Mouse (Mus musculus) cerebellum, postnatal 4 days (tissue): Measurements from ENCODE around the gene Lrmda.
"Not testable (repeated sequence)": the region's sequence is repeated elsewhere in the genome, so short reads cannot be mapped to it uniquely, and the experiment has no call there.

Experiments
- DNase-seq, 2 experiments: peaks; one replicate each; pipeline ENCODE4 v3.0.0; 2022; ENCODE audit warnings: low spot score in 2 of 2, mixed read lengths in 1 of 2

The Lrmda gene

DNA sequence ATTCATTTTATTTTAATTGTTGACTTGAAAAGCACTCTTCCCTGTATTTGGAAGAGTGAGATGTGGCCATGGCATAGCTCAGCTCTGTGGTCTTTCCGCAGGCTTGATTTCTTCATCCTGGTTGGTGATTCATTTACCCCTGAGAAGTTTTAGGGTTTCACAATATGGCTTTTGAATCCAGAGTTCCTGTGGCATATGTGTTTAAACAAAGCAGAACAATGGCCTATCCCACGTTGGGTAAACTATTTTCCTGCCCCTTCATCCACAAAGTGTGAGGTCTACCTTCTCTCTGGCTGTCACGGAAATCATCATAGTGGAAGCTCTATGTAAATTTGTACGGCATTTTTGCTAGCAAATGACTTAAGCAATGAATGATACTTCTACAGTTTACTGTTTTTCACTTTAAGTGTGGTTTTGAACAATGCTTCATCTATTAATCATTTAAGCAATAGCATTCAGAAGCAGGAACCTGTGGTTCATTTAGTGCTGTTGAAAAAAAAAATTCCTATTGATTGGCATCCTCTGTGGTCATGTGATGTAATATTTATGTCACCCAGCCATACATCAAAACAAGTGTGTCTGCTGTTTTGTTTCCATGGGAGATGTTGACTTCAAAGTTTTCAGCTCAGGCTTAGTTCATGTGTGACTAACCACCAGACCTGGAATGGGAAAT, 567.9 kb downstream of the Lrmda start:
- DNase-seq = no peak

DNA sequence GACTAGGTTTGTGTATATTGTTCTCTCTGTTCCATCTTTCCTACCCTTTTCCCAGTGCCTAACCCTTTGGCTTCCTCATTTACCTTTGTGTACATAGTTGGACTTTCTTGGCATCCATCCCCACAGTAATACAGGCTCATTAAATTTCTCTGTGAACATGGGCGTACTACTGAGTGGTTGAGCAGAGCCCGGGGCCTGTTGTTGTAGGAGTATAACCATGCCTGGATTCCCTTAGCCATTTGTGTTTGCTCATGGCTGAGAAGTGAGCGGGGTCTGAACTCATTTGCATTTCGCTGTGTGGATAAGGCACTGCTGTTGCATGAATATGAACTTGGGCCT, 568.4 kb downstream of the Lrmda start:
- DNase-seq = no peak

DNA sequence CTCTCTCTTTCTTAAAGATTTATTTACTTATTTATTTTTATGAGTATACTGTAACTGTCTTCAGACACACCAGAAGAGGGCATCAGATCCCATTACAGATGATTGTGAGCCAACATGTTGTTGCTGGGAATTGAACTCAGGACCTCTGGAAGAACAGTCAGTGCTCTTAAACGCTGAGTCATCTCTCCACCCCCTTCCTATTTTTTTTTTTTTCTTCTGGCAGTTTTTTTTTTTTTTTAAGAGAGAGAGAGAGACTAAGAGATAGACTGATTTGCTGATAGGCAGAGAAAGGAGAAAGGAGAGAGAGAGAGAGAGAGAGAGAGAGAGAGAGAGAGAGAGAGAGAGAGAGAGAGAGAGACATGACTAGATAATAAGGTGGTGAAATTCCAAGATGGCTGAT, 568.9 kb downstream of the Lrmda start:
- not testable (repeated sequence) for DNase-seq

DNA sequence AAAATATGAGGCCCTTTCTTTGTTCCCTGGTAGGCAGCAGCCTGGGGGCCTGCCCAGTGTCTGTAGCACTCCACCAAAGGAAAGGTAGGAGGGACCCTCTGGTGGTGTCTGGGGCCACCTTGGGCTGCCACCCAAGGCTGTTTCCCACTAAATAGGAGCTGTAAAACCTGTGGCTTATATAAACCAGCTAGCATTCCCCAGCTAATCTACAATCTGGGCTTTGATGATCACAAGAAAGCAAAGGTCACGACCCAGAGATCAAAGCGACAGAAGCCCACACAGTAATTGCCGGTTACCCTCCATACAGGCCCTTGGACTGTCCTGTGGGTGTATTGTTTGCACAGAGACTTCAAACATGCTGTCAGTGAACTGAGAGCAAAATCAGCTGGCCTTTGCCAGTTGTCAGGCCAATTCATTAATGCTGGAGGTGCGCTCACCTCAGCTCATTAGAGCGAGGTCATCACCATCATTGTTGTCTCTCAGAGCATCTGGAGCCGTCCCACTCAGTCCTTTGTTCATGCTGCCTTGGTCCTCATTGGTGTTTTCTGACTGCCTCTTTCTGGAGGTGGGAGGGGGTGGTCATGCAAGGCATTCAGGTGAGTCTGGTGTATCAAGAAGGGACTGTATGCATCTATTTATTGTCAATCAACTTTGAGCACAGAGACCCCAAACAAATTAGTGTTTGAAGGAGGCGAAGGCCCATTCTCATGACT, 570.1 kb downstream of the Lrmda start:
- DNase-seq = no peak

DNA sequence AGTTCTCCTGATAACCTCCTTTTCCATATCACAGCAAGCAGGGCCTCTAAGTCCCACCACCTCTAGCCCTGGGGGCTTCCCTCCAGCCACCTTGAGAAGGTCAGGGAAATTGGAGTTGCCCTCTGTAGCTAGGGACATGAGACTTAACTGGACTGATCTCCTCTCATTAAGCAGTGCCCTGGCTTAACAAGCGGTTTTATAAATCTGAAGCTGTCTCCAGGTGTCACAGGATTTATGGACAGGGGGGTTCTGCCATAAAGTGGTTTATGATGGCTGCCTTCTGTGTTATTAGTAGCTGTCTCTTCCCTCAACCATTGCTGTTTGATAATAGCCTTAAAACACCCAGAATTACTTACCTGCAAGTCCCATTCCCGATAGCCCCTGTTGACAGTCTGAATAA, 571.7 kb downstream of the Lrmda start:
- DNase-seq = no peak

DNA sequence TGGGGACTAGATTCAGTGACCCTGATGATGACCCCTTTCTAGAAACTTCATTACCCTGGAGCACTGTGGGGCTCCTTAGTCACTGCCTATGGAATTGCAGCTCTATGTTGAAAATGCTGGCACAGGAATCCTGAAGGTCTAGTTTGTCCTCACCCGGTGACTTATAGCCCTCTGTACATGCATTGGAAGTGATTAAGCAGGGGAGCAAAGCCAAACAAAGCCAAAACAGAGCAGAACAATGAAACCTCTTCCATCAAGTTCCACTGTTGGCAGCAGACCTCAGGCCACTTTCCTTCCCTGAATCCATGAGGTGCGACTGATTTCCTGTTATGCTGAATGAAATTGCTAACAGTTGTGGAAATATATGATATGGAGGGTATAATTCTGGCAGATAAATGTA, 578.0 kb downstream of the Lrmda start:
- no peak for DNase-seq

DNA sequence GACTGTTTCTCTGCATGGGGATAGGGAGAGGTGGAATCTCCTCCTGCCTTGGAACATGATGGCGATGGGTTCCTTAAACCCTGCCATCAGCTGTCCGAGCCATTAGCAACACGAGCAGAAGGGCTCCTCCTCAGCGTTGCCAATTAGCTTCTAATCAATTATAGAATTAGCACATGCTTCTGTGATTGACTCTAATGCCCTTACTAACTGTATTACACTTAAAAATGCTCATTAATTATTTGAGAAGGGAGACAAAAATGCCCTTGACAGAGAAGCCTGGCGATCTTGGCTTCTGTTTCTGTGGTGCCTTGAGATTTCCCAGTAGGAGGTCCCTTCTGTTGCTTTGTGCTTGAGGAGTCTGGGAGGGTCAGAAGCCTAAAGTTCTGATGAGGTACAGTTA, 579.1 kb downstream of the Lrmda start:
- no peak for DNase-seq

DNA sequence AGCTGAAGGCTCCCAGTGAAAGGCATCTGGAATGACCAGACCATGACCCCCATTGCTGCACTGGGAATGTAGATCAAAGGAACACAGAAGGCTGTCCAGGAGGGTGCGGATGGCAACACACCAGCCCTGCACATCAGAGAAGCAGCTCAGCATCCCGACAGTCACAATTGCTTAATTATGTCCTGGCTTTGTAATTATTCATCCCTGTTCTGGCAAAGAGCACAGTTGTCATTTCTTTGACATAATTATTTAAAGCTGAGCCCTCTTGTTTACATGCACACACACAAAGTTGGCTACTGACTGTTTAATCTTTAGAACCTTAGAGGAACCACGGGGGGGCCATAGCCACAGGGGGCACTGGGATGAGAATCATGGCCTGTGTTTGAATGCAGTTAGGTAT, 580.7 kb downstream of the Lrmda start:
- no peak for DNase-seq

DNA sequence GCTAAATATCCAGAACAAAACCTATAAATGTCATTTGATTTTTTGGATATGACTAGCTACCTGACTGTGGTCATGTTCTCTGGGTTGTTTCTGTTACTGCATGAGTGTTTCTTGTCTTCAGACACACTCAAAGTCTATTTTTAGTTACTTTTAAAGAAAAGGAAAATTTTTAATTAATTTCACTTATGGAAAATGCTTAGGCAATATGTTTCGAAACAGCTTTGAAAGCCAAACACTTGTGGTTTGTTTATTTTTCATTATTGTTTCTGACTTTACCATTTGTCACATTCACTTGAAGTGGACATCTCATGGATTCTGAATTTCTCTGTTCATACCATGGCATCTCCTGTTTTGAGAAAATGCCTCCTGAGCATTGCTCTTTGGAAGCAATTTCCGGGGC, 582.8 kb downstream of the Lrmda start:
- DNase-seq = no peak

DNA sequence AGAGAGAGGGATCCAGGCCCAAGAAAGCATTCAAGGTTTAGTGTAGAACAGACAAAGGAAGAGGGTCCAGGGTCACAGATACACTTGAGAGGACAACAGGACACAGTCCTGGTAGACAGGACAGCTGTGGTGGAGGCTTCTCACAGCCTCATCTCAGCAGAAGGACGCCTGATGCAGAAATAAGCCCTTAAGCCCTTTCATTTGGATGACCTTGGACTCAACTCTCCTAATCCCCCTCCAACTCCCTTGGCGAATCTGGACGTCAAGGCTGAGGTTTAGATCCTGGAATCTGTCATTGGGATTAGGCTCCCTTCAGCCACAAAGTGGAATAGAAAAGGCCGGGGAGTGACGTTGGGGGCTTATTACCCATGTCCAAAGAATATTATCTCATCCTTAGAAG, 589.1 kb downstream of the Lrmda start:
- DNase-seq = no peak

DNA sequence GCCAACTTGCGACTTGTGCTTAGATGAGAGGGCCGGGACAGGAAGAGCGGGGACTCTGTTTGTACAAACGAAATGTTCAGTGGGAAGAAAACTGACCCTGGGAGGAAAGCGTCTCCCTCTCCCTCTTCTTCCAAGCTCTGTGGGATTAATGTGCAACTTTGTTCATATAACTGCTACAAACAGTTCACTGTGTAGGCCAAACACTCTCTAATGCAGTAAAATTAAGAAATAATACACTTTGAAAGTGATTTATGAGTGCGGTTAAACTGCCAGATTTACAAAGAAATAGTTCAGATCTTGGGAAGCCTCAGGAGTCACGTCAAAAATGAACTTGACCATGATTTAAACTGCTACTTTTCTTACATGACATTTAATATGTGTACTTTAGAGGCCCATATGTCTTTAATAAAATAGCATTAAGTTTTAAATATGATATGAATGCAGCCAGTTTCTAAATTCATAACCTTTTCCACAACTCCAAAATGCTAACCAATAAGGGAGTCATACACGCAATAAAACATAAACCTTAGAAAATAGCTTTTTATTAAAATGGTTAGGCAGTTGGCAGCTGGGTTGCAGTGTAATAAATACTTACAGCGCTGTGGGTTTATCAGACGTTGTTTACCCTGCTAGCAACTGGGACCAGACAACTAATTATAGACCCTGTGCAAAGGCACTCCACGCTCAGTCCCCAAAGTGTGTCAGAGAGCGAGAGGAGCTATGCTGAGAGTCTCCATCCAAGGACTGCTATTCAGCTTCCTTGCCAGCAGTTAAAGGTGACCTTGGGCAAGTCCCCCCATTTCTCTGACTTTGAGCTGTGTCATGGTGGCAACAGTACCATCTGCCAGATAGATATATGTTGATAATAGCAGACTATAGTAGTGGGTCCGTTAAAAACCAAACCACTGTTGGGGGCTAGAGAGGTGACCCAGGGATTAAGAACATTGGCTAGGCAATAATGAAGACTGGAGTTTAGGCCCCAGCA, 590.0 kb downstream of the Lrmda start:
- no peak for DNase-seq

DNA sequence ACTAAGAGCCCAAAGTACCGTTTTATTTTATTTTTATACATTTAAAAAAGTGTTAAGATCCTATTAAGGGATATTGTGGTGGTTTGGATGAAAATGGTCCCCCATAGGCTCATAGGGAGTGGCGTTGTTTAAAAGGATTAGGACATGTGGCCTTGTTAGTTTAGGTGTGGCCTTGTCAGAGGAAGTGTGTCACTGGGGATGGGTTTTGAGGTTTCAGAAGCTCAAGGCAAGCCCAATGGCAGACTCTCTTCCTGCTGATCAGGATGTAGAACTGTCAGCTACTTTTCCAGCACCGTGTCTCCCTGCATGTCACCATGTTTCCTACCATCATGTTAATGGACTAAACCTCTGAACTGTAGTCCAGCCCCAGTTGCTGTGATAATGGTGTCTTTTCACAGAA, 591.5 kb downstream of the Lrmda start:
- DNase-seq = no peak

DNA sequence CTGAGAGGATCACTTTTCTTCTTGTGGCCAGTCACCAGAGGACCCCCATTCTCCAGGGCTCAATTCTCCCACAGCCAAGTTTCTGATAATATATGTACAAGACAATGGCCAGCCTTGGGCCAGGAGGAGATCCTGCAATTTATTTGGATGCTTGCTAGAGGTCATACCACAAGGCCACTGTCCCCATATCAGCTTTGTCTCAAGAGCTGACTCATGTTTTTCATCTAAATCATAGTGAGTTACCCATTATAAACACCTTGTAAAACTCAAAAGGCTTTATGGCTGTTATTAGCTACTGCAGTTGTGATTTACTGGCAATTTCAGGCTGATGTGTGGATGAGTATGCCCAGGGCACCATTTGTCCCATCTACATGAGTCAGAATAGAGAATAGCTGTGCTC, 600.7 kb downstream of the Lrmda start:
- DNase-seq = no peak

DNA sequence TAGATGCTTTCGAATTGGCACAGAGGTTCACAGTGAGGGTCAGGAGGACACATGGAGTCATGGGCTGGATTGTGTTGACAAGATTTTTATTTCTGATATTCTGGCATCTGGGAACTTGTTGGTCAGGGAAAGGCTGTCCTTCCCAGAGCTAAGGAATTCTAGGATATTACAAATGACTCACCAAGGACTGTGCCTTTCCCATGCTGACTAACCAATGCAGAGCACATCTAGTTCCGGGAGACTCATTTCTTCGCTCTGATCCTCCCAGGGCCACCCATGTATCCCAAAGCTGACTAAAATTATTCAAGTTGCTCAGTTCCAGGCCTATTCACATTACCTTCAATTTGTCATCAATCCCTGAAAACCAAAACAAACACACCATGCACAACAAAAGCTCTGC, 602.4 kb downstream of the Lrmda start:
- no peak for DNase-seq

DNA sequence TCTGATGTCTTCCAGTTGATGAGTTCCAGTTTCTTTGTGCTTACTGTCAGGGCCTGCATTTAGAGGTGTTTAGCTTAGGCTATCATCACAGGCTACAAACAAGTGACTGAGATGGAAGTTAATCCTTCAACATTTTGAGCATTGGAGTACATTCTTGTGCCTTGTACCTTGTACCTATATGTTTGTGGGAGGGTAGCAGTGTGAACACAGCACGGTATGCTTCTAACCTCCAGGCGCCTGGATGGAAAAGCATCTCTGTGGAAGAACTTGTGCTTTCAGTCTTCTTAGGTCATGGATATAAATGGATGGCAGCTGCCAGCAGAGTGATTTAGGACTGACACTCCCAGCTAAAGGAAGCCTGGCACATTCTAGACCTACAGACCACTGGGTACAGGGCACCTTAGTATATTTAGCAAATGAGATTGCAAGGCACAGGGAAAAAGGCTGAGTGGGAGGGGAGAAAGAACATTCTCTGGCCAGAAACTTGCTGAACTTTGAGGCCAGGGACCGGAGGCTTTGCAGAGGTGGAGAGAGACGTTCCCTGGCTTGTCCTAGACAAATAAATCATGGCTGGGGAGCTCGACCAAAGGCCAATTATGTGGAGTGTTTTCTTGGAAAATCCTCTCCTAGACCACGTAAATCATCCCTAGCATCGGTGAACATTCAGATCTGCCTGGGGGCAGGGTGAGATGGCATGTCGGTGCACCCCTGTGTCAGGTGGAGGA, 607.8 kb downstream of the Lrmda start:
- no peak for DNase-seq

DNA sequence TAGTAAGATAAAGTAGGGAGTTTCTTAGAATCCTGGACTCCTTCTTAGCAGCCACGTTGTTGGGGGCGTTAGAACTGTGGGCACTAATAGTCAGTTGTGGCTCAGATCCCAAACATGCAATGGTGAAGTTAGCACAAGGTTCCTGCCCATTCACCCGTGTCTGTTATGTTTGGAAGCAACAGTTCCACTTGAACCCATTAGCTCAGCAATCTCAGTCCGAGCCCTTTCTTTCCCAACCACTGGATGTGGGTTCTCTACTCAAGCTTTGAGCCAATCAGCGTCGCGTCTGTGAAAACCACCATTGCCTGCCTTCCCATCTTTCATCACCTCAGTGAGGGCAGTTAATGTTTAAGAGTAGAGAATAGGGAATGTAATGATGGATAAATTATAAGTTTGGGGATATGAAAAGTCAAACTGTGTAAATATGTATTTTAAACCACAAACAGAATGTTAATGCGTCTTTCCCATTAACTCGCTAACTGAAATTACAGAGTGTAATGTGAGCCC, 610.9 kb downstream of the Lrmda start:
- no peak for DNase-seq

DNA sequence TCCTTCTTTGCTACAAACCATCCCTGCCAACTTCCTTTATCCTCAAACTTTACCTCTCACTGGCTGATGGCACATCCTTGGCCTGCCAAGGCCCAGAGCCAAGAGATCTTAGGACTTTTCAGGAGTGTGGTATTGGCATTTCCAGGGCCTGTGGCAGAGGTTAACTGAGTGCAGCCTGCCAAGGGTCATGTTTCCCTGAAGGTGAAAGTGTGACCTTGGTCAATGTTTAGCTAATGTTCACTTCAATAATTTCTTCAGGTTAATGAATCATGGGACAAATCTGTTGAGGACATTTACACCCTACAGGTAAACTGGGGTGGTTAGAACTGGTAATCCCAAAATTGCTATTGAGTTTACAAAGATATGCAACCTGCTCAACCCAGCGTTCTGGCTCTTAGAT, 614.1 kb downstream of the Lrmda start:
- no peak for DNase-seq

DNA sequence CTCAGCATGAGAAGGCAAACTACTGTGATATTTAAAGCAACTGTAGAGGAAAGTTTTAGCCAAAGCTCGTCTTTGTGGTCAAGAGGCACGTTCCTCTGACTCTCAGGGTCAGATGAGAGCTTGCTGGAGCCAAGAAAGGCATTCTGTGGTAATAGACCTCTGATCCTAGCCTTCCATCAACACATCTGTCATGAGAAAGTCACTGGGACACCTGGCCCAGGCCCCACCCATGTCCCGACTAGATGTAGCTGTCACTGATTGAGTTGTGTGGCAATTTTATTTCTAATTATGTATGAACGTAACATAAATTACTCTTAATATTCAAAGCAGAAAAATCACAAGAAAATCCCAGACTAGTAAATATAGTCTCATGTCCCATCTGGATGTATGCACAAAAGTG, 624.0 kb downstream of the Lrmda start:
- no peak for DNase-seq

DNA sequence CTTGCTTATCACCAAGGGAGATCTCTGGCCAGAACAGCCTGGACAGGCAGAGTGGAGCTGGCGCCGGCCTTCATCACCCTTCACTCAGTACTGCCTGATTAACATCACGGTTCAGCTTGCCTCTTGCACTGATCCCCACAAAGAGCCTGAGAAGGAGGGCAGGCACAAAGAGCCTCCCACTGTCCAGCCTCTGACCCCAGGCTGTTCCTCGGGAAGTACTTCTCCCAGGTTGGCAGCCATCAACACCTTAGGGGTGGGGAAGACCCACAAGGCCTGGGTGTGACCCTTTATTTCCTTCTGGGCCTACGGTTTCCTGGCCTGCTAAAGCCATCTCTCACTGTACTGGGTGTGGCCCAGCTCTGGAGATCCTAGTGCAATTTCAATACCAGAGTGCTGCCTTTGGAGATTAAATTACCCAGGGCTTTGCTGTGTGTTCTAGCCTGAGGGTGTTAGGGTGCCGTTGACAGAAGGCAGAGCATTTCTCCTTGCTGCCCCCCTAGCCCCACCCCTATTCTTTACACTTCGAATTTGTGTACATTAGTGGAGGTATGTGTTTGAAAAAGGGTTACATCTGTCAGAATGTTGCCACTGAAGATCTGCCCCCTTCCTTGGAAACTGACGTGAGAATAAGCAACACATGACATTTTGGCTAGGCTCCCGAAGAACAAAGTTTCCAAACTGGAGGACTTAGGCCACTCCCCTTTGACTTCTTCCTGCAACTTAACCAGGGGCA, 628.5 kb downstream of the Lrmda start:
- DNase-seq = no peak

DNA sequence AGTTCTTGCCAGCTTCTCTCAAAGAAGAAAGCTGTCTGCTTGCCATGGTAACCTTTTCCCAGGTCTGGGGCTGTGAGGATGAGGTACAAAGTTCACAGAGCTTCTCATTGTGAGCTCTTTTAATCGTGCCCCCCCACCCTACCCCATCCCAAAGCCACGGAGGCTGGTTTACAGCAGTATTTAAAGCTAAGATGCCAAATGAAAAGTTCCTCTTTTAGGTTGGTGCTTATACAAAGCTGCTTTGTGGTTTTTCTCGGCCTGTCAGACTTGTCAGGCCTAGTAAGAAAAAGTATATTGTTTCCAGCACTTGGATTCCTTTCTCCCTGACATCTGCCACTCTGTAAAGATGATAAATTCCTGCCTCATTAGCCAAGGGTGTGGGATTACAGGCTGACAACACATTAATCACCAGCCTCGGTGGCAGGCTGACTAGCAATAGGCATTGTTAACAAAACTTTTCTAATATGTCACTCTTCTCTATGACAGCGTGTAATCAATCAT, 629.9 kb downstream of the Lrmda start:
- DNase-seq = no peak
